Mouse (Mus musculus): ENCODE results near the gene Cx3cr1. TPM values are rescaled to one million over a fixed set of nuclear protein-coding genes. Genes with fewer than 3 reads are reported as not detected.

Gene Cx3cr1
- total RNA-seq, 2 experiments from 2014 or later: 2.0 to 3.2 TPM

DNA sequence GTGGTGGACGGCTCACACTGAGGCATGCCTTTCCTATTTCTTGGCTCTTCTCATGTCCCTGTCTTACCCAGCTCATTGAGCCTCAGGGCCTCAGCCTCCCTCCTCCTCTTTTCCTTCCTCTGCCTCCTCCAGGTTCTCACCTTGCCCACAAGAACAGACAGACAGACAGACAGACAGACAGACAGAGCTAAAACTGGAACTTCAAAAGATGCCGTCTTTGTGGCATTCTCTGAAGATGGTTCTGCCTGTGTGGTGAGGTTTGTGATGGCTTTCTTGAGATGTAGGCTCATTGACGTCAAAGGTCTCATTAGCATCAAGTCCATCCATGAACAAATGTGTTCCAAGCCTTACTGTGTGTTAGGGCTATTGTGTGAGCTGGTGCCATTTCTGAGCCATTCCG is 13.0 kb upstream of the Cx3cr1 start:
- no peak for DNase-seq

DNA sequence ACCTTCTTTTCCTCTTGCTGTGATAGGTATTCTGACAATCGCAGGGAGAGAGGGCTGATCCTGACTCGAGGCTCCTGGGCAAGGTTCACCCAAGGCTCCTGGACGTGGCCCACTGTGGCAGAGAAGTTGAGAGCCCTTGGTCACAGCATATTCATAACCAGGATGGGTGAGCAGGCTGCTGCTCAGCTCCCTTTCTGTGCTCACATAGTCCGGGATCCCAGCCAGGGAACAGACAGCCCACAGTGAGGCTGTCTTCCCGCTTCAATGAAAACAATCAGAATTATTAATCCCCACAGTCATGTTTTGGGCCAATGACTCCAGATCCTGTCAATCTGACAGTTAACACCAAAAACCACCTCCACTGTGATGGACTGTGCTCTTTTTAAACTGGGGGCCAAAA is 12.3 kb upstream of the Cx3cr1 start:
- DNase-seq: no peak

GRCm38 (mm10) chr9:120081247-120081646 is 11.6 kb upstream of the Cx3cr1 start:
- DNase-seq: no peak

DNA sequence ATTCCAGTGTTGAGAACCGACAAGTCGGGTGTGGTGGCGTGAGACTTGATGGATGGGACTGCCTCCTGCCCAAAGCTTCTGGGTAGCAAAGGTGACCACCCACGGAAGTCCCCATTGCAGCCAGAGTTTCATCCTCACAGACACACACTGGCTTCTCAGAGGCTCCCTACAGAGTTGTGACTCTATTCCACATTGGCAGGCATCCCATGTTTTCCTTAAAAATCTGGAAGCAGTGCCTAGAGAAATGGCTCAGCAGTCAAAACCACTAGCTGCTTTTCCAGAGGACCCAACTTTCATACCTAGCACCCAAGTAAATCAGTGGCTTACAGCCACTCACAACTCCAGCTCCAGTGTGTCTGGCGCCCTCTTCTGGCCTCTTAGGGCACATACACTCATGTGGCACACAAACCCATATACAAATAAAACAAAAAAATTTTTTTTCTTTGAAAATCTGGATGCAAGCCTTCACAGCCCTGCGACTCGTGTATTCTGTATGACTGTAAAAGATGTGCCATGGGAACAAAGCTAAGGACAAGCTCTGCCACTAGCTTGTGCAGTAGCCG is 10.9 kb upstream of the Cx3cr1 start:
- DNase-seq: peak; percentile 19

GRCm38 (mm10) chr9:120079901-120080300 is 10.2 kb upstream of the Cx3cr1 start:
- DNase-seq: no peak

GRCm38 (mm10) chr9:120078241-120078640 is 8.6 kb upstream of the Cx3cr1 start:
- no peak for DNase-seq

DNA sequence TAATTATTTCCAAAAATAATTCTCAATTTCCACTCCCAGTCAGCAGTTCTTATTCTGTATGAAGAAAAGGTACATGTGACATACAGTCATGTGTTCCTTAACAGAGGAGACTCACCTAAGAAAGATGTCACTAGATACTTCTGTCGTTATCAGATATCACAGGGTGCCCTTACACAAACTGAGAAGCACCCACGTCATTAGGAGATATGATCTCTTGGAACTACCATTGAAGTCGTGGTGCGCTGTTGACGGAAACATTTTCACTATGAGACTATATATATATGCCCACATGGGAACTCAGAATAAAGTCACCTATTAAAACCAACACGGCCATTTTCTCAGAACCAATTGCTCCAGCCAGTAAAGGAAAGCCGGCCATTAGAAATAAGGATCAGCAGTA is 4.8 kb upstream of the Cx3cr1 start:
- DNase-seq: no peak

GRCm38 (mm10) chr9:120073169-120073568 is 3.5 kb upstream of the Cx3cr1 start:
- peak; percentile 87 for DNase-seq

- no peak for DNase-seq
Measured at GRCm38 (mm10) chr9:120071251-120071650, 1.6 kb upstream of the Cx3cr1 start.

- DNase-seq: no peak
Measured at GRCm38 (mm10) chr9:120068047-120068446, 1.6 kb downstream of the Cx3cr1 start.

- no peak for DNase-seq
Measured at GRCm38 (mm10) chr9:120067609-120068008, 2.1 kb downstream of the Cx3cr1 start.

GRCm38 (mm10) chr9:120064317-120064716 is 5.4 kb downstream of the Cx3cr1 start:
- DNase-seq: no peak

- no peak for DNase-seq
Measured at GRCm38 (mm10) chr9:120058730-120059129, 10.9 kb downstream of the Cx3cr1 start.

DNA sequence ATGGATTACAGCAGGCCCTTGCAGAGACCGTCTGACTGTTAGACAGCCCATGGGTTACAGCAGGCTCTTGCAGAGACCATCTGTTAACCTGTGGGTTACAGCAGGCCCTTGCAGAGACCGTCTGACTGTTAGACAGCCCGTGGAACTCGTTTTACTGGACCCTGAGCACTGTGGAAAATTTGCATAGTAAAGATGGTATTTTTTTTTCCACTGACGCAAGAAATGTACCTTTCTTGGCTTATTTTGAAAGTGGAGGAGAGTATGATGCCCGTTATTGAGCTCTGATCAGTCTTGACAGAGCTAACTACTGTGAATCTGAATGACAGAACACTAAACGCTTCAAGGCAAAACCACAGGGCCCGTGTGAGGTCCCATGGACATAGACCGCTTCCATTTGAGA is 13.5 kb downstream of the Cx3cr1 start:
- DNase-seq: no peak

DNA sequence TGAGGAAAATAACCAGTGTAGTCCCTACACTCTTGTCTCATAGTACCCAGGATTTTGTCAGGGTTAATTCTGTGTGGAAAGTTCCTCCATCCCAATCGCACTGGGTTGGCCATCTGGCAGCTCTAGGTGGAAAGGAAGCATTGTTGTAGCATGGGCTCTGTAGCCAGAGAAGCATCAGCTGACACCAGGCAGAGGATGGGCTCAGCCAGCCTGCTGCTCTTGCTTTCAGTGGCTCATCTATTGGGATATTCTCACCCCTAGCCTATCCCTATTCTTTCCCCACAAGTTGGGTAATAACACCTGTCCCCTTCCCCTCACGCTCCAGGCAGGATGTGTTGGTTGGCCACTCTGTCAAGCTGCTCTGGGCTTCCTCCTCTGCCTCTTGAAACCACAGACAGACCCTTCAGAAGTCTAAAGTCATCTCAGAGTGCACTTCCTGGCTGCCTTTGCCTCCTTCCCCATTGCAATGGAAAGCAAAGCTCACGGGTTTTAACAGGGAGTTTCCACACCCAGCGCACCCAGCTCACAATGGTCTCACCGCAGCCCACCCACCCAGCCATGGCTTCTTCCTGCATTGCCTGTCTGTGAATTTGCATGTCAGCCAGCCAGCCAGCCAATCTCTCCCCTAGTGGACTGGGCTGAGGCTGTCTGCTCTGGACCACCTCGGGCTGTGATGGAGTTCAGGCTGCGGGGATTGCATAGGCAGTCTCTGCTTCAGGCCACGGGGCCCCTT is 15.0 kb downstream of the Cx3cr1 start:
- no peak for DNase-seq

- DNase-seq: no peak
Measured at GRCm38 (mm10) chr9:120049407-120049806, 20.3 kb downstream of the Cx3cr1 start.

DNA sequence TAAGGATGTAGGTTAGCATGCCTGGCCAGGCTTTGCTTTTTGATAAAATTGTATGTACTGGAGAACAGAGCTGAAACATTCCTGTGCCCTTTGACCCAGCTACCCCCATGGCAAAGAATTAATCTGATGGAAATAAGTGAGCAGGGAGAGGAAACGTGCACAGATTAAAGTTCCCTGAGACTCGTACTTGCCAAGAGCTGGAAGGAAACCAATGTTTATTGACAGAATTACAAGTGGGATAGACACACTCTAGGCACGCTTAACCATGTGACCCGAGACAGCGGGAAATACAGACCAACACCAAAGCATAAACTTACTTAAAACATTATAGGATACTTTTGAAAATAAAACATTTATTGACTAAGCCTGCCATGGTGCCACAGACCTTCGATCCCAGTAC is 21.2 kb downstream of the Cx3cr1 start:
- DNase-seq: no peak

- DNase-seq: no peak
Measured at GRCm38 (mm10) chr9:120043115-120043514, 26.6 kb downstream of the Cx3cr1 start.

GRCm38 (mm10) chr9:120037414-120037813 is 32.3 kb downstream of the Cx3cr1 start:
- no peak for DNase-seq

DNA sequence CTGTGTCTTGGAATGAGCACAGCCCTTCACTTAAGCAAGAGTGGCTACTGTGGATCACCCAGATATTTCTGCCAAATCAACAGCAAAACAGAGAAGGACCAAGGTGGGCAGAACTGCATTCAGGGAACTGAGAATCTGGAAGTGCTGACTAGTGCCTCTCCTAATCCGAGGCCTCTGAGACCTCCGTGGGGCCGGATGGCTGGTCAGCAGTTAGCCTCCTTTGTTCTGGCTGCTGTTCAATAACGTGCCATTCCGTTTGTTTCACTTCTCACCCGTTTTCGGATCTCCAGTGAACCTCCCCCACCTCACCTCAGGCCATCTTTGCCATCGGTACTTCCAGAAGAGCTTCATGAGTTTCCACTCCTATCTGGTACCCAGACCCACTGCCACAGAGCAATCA is 35.3 kb downstream of the Cx3cr1 start:
- no peak for DNase-seq

- no peak for DNase-seq
Measured at GRCm38 (mm10) chr9:120032710-120033109, 37.0 kb downstream of the Cx3cr1 start.

- no peak for DNase-seq
Measured at GRCm38 (mm10) chr9:120030421-120030820, 39.3 kb downstream of the Cx3cr1 start.

GRCm38 (mm10) chr9:120029880-120030279 is 39.8 kb downstream of the Cx3cr1 start:
- DNase-seq: no peak
